Mouse (Mus musculus): Measurements from ENCODE around the gene Tnfrsf11a.
"Not testable (repeated sequence)": the region's sequence is repeated elsewhere in the genome, so short reads cannot be mapped to it uniquely, and the experiment has no call there.

Gene Tnfrsf11a

GRCm38 (mm10) chr1:105785146-105785545, 4.6 kb downstream of the Tnfrsf11a start:
- no peak for DNase-seq (ENCODE audit: low spot score)

GRCm38 (mm10) chr1:105786731-105787357, 6.3 kb downstream of the Tnfrsf11a start:
- DNase-seq (ENCODE audit: low spot score), result no peak

- no peak for DNase-seq (ENCODE audit: low spot score)
These were observed 9.6 kb downstream of the Tnfrsf11a start for GRCm38 (mm10) chr1:105790103-105790502.

- DNase-seq (ENCODE audit: low spot score), result no peak
These were observed 14.2 kb downstream of the Tnfrsf11a start for GRCm38 (mm10) chr1:105794670-105795069.

DNA sequence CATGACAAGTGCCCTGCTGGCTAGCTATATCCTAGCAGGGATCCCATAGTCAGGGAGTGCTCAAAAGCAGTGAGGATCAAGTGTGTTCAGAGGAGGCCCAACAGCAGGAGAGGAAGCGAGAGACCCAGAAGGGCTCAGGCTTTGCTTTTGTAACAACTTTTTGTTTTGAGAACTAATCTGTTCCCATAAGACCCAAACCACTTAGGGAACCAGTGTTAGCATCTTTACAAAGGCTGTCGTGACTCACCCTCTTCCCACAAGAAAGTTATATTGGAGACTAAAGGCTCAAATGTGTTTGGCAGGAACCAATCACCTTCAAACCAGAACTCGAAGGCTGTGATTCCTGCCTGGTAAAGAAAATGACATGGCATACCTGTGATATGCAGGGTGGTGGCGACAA, 15.2 kb downstream of the Tnfrsf11a start:
- no peak for DNase-seq (ENCODE audit: low spot score)

DNA sequence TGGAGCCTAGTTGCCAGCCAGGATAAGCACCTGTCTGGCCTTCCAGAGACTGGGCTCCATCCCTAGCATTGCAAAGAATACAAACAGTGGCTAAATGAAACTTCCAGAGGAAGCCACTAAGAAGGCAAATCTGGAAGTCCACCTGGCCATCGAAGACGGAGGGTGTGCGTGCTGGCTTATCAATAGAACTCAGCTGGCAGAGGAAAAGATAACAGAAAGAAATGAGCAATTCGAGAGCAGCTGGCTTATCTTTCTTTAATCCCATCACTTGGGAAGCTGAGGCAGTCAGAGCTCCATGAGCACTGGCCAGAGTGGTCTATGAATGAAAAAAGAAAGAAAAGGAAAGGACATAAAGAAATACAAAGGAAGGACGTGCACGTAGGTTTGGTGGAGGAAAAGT, 20.1 kb downstream of the Tnfrsf11a start:
- DNase-seq (ENCODE audit: low spot score), result no peak

DNA sequence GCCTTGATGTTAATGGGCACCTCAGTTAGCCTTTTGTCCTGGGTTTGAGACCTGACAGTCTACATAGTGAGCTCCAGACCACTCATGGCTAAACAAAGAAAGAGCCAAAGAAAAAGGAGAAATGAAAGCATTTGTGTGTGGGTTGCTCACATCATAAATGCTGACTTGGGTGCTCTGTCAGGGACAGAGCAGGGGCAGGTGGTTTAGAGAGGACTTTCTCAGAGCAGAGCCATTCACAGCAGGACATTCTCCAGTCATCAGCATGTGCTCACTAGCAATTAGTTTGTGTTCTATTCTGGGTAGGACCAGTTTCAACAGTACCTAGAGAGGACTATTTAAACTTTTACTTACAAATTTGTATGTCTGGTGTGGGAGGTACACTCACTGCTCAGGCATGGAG, 20.7 kb downstream of the Tnfrsf11a start:
- no peak for DNase-seq (ENCODE audit: low spot score)

DNA sequence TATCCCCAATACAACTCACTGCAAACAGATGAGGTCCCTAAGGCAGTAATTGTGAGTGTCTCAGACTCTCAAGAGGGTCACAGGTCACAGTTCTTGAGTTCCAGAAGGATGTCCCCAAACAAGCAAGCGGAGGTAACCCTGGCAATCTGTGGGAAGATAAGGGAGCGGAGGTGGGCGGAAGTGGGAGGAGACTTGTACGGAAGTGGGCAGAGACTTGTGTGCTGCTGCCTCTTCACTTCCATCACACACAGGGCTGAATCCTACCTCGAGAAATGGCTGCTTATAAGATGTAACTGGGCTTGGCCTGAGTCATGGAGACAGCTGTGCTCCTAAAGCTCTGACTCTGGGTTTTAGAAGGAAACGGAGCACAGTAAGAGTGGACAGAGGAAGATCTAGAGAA, 22.4 kb downstream of the Tnfrsf11a start:
- DNase-seq (ENCODE audit: low spot score), result no peak

DNA sequence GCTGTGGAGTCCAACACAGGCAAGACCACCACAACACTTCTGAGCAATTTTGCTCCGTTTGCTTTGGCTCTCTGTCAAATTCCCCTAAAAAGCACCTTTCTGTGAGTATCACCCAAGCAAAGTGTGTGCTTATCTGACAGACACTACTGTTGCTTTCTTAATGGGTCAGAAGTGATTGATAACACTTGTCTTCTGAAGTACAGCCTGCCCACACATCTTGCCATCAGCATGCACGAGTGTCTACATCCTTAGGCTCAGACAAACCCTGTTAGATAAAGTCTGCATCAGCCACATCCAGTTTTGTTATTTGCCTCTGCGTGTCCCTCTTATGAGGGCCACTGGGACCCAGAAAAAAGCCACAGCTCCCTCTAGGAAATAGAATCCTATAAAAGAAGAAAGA, 23.8 kb downstream of the Tnfrsf11a start:
- DNase-seq (ENCODE audit: low spot score), result no peak

DNA sequence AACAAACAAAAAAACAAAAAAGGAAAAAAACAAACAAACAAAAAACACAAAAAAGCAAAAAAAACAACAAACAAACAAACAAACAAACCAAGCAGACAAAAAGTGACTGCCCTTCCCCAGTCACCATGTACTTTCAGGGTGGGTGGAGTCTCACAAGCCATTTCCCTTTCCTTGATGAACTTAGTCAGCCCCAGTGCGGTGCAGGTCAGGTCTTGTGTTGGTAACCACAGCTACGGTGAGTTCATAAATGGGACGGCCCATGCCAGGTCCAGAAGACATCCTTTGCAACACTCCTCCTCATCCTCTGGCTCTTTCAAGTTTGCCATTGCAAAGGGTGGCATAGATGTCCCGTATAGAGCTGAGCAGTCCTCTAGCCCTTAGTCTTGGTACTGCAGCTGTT, 25.0 kb downstream of the Tnfrsf11a start:
- DNase-seq (ENCODE audit: low spot score), result no peak

- no peak for DNase-seq (ENCODE audit: low spot score)
These were observed 26.7 kb downstream of the Tnfrsf11a start for GRCm38 (mm10) chr1:105807028-105807722.

DNA sequence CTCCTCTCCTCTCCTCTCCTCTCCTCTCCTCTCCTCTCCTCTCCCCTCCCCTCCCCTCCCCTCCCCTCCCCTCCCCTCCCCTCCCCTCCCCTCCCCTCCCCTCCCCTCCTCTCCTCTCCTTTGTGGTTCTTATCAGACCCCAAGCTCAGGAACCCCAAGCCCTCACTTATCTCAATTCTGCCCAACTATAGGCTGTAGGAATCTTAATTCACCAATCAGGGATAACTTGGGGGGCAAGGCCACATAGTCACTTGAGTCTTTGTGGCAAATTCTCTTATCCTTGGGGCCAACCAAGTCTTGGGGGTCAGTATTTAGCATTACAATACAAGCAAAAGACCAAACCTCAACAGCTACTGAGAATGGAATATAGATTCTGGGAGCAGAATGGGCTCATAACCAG, 31.5 kb downstream of the Tnfrsf11a start:
- DNase-seq (ENCODE audit: low spot score), result not testable (repeated sequence)

GRCm38 (mm10) chr1:105812960-105813708, 32.6 kb downstream of the Tnfrsf11a start:
- no peak for DNase-seq (ENCODE audit: low spot score)

GRCm38 (mm10) chr1:105813709-105814061, 33.2 kb downstream of the Tnfrsf11a start:
- no peak for DNase-seq (ENCODE audit: low spot score)

GRCm38 (mm10) chr1:105814402-105815270, 34.1 kb downstream of the Tnfrsf11a start:
- no peak for DNase-seq (ENCODE audit: low spot score)

GRCm38 (mm10) chr1:105815310-105815709, 34.8 kb downstream of the Tnfrsf11a start:
- no peak for DNase-seq (ENCODE audit: low spot score)

GRCm38 (mm10) chr1:105815736-105816135, 35.2 kb downstream of the Tnfrsf11a start:
- DNase-seq (ENCODE audit: low spot score), result no peak

GRCm38 (mm10) chr1:105819031-105819430, 38.5 kb downstream of the Tnfrsf11a start:
- no peak for DNase-seq (ENCODE audit: low spot score)

GRCm38 (mm10) chr1:105819740-105820139, 39.2 kb downstream of the Tnfrsf11a start:
- DNase-seq (ENCODE audit: low spot score), result no peak

DNA sequence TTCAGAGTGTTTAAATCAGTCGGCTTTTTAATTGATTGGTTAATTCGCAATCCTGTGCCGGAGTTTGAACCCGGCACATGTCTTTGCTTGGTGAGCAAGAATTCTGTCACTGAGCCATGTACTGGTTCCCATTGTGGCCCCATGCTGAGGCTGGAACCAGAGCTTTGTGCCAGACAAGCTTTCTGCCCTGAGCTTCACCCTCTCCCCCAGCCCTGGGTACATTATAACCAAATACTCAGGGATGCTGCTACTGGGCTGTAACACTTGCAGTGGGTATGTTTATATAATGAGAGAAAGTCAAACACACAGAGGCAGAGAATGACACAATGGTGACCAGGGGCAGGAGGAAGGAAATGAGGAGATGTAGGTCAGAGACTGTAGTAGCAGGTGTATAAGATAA, 43.8 kb downstream of the Tnfrsf11a start:
- no peak for DNase-seq (ENCODE audit: low spot score)

DNA sequence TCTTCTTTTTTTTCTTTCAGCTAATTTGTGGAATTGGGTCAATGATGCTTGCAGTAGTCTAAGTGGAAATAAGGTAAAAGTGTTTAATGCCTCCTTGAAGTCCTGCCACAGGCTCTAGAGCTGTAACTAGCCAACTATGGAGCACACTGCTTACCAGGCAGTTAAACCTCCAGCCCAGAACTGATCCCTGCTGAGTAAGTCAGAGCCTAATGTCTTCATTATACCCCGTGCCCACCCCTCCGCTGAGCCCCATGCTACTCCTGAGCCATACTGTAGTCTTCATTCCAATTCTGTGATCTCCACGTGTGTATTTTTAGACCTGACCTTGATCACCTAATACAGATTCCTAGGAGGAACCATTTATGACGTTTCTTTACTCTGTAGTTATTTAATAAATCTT, 44.5 kb downstream of the Tnfrsf11a start:
- no peak for DNase-seq (ENCODE audit: low spot score)

- DNase-seq (ENCODE audit: low spot score), result no peak
These were observed 46.9 kb downstream of the Tnfrsf11a start for GRCm38 (mm10) chr1:105827374-105827773.
